Mouse (Mus musculus): Measurements from ENCODE around the gene Klhl29. TPM values are rescaled to one million over a fixed set of nuclear protein-coding genes. Genes with fewer than 3 reads are reported as not detected.
"Not testable (repeated sequence)": the region's sequence is repeated elsewhere in the genome, so short reads cannot be mapped to it uniquely, and the experiment has no call there.

Klhl29 gene
- polyA plus RNA-seq, 2 experiments, result 4.9 to 14.0 TPM

GRCm38 (mm10) chr12:5358497-5358896, 17.0 kb downstream of the Klhl29 start:
- ATAC-seq (ENCODE audit: low FRiP score, low read depth), result no peak
- 41% methylated on average over 6 of the region's 6 CpGs for WGBS

DNA sequence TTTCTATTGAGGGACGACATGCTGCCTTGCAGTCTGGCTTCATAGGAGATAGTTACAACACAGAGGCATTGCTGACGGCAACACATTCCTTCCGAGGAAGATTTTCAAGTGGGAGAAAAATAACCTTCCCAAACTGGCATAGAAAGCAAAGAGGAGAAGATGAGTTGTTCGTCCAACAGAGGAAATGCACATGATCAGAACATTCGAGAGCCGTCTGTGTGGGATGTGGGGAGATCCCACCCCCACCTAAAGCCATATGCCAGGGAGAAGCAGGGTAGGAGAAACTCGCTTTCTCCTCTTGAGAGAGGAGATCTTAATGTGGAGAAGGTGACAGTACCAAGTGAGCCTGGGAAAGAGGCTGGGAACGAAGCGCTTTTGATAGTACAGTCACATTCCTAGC, 22.1 kb downstream of the Klhl29 start:
- Histone ChIP-seq H3K4me3 (replicated peaks; ENCODE audit: low read length) (no peak overlapping the region), H3K9ac (ENCODE audit: low read depth, low read length, severe bottlenecking) (no peak overlapping the region), H3K4me1 (ENCODE audit: control insufficient read depth, insufficient read depth, low read length) (no peaks in the 10 kb centered on the region), H3K9me3 (ENCODE audit: control insufficient read depth, low read length) (no peaks in the 10 kb centered on the region), H3K27me3 (ENCODE audit: control insufficient read depth, insufficient read depth, low read length) (no peaks in the 10 kb centered on the region), H3K4me2 (replicated peaks; ENCODE audit: low read depth, low read length, severe bottlenecking) (no peak overlapping the region), H3K36me3 (ENCODE audit: control insufficient read depth, insufficient read depth, low read length) (no peaks in the 10 kb centered on the region), H3K27ac (replicated peaks; ENCODE audit: low read depth, low read length) (no peak overlapping the region)
- no peak for TF ChIP-seq POLR2A (IDR thresholded peaks at IDR 0.05; ENCODE audit: borderline replicate concordance, extremely low read depth, insufficient read depth, insufficient read length)
- ATAC-seq (ENCODE audit: low FRiP score, low read depth), result no peak
- no peak for DNase-seq (ENCODE audit: low spot score)
- WGBS, result 90% methylated on average over 9 of the region's 9 CpGs

More at GRCm38 (mm10) chr12:5358497-5358896, 17.0 kb downstream of the Klhl29 start:
- DNase-seq (ENCODE audit: low spot score), result no peak
- no peaks in the 10 kb centered on the region for H3K27me3 ChIP-seq (ENCODE audit: control insufficient read depth, insufficient read depth, low read length)
- H3K9ac ChIP-seq (ENCODE audit: low read depth, low read length, severe bottlenecking), result no peak overlapping the region
- no peak overlapping the region for H3K4me2 ChIP-seq (replicated peaks; ENCODE audit: low read depth, low read length, severe bottlenecking)
- no peaks in the 10 kb centered on the region for H3K9me3 ChIP-seq (ENCODE audit: control insufficient read depth, low read length)
- H3K4me1 ChIP-seq (ENCODE audit: control insufficient read depth, insufficient read depth, low read length), result no peaks in the 10 kb centered on the region
- H3K4me3 ChIP-seq (replicated peaks; ENCODE audit: low read length), result no peak overlapping the region
- H3K36me3 ChIP-seq (ENCODE audit: control insufficient read depth, insufficient read depth, low read length), result no peaks in the 10 kb centered on the region
- H3K27ac ChIP-seq (replicated peaks; ENCODE audit: low read depth, low read length), result no peak overlapping the region
- TF ChIP-seq POLR2A (IDR thresholded peaks at IDR 0.05; ENCODE audit: borderline replicate concordance, extremely low read depth, insufficient read depth, insufficient read length), result no peak

- no peak for ATAC-seq (ENCODE audit: low FRiP score, low read depth)
- DNase-seq (ENCODE audit: low spot score), result no peak
- Histone ChIP-seq H3K4me3 (replicated peaks; ENCODE audit: low read length) (no peak overlapping the region), H3K27ac (replicated peaks; ENCODE audit: low read depth, low read length) (no peak overlapping the region), H3K4me2 (replicated peaks; ENCODE audit: low read depth, low read length, severe bottlenecking) (no peak overlapping the region), H3K9me3 (ENCODE audit: control insufficient read depth, low read length) (no peaks in the 10 kb centered on the region), H3K27me3 (ENCODE audit: control insufficient read depth, insufficient read depth, low read length) (no peaks in the 10 kb centered on the region), H3K36me3 (ENCODE audit: control insufficient read depth, insufficient read depth, low read length) (no peaks in the 10 kb centered on the region), H3K4me1 (ENCODE audit: control insufficient read depth, insufficient read depth, low read length) (no peaks in the 10 kb centered on the region), H3K9ac (ENCODE audit: low read depth, low read length, severe bottlenecking) (no peak overlapping the region)
- TF ChIP-seq POLR2A (IDR thresholded peaks at IDR 0.05; ENCODE audit: borderline replicate concordance, extremely low read depth, insufficient read depth, insufficient read length), result no peak
- WGBS, result 91% methylated on average over 8 of the region's 8 CpGs
These were observed 22.7 kb downstream of the Klhl29 start for GRCm38 (mm10) chr12:5352771-5353170.

GRCm38 (mm10) chr12:5350491-5351285, 24.8 kb downstream of the Klhl29 start:
- no peak overlapping the region for H3K9ac ChIP-seq (ENCODE audit: low read depth, low read length, severe bottlenecking)
- no peaks in the 10 kb centered on the region for H3K27me3 ChIP-seq (ENCODE audit: control insufficient read depth, insufficient read depth, low read length)
- DNase-seq (ENCODE audit: low spot score), result no peak
- H3K4me3 ChIP-seq (replicated peaks; ENCODE audit: low read length), result no peak overlapping the region
- no peak for ATAC-seq (ENCODE audit: low FRiP score, low read depth)
- no peak overlapping the region for H3K27ac ChIP-seq (replicated peaks; ENCODE audit: low read depth, low read length)
- no peaks in the 10 kb centered on the region for H3K36me3 ChIP-seq (ENCODE audit: control insufficient read depth, insufficient read depth, low read length)
- H3K4me1 ChIP-seq (ENCODE audit: control insufficient read depth, insufficient read depth, low read length), result no peaks in the 10 kb centered on the region
- H3K9me3 ChIP-seq (ENCODE audit: control insufficient read depth, low read length), result no peaks in the 10 kb centered on the region
- no peak for TF ChIP-seq POLR2A (IDR thresholded peaks at IDR 0.05; ENCODE audit: borderline replicate concordance, extremely low read depth, insufficient read depth, insufficient read length)
- H3K4me2 ChIP-seq (replicated peaks; ENCODE audit: low read depth, low read length, severe bottlenecking), result no peak overlapping the region
- WGBS, result 89% methylated on average over 11 of the region's 11 CpGs

DNA sequence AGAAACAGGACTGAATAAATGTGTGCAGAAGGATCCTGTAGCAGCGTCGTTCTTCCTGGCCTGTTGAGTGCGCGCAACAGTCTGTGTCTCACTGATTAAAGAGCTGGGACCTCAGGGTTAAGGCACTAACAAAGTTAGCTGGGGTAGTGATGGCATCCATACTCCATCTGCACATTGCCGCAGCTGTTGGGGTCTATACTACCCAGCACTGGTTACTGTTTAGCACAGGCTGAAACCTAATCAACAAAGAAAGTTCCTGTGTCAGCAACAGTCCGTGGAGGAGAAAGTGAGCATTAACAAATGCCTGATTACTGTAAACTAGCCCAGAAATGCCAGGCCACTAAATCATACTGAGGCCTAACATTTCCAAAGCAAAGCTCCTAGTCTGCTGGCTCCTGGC, 30.4 kb downstream of the Klhl29 start:
- TF ChIP-seq POLR2A (IDR thresholded peaks at IDR 0.05; ENCODE audit: borderline replicate concordance, extremely low read depth, insufficient read depth, insufficient read length), result no peak
- Histone ChIP-seq H3K36me3 (ENCODE audit: control insufficient read depth, insufficient read depth, low read length) (peaks cover 7% of the 10 kb centered on the region), H3K27ac (replicated peaks; ENCODE audit: low read depth, low read length) (no peak overlapping the region), H3K9me3 (ENCODE audit: control insufficient read depth, low read length) (no peaks in the 10 kb centered on the region), H3K4me3 (replicated peaks; ENCODE audit: low read length) (no peak overlapping the region), H3K4me1 (ENCODE audit: control insufficient read depth, insufficient read depth, low read length) (no peaks in the 10 kb centered on the region), H3K27me3 (ENCODE audit: control insufficient read depth, insufficient read depth, low read length) (no peaks in the 10 kb centered on the region), H3K9ac (ENCODE audit: low read depth, low read length, severe bottlenecking) (no peak overlapping the region), H3K4me2 (replicated peaks; ENCODE audit: low read depth, low read length, severe bottlenecking) (no peak overlapping the region)
- no peak for ATAC-seq (ENCODE audit: low FRiP score, low read depth)
- no peak for DNase-seq (ENCODE audit: low spot score)
- 75% methylated on average over 6 of the region's 6 CpGs for WGBS

DNA sequence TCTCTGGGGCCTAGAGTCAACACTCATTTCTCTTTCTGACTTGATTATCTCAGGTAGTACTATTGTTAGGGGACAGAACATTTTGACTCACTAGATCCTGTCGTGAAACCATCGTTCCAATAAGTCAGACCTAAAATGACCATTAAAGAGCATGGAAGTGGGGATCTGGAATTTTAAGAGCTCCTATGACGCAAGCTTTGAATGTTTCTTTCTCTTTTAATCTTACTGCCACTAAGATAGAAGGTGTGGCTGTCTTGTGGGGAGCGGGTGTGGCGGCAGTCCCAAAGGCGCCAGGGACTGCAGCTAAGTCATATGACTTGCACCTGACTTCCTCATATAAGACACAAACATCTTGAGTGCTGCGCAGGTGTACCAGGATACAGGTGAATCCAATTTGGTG, 31.0 kb downstream of the Klhl29 start:
- not testable (repeated sequence) for ATAC-seq (ENCODE audit: low FRiP score, low read depth)
- 85% methylated on average over 6 of the region's 7 CpGs for WGBS

More for the DNA sequence above, 31.0 kb downstream of the Klhl29 start:
- H3K4me2 ChIP-seq (replicated peaks; ENCODE audit: low read depth, low read length, severe bottlenecking); H3K4me3 ChIP-seq (replicated peaks; ENCODE audit: low read length); H3K9me3 ChIP-seq (ENCODE audit: control insufficient read depth, low read length); H3K9ac ChIP-seq (ENCODE audit: low read depth, low read length, severe bottlenecking); H3K4me1 ChIP-seq (ENCODE audit: control insufficient read depth, insufficient read depth, low read length); H3K36me3 ChIP-seq (ENCODE audit: control insufficient read depth, insufficient read depth, low read length); H3K27ac ChIP-seq (replicated peaks; ENCODE audit: low read depth, low read length); DNase-seq (ENCODE audit: low spot score); H3K27me3 ChIP-seq (ENCODE audit: control insufficient read depth, insufficient read depth, low read length): not testable (repeated sequence)

All from limb, embryonic 14.5 days (tissue).